Mouse (Mus musculus) midbrain, embryonic 11.5 days (tissue): ENCODE results near the gene Mmab. TPM values are rescaled to one million over a fixed set of nuclear protein-coding genes. Genes with fewer than 3 reads are reported as not detected.

ENCODE experiments used
- ATAC-seq: fragments of 200-750 bp; cut with Nextera tagmentation; 2 replicates; pipeline ENCODE4 v1.8.0; 2017; ENCODE audit warnings: moderate TSS enrichment, moderate library complexity; ENCODE audit not compliant: low FRiP score
- DNase-seq: peaks from one replicate; pipeline ENCODE4 v3.0.0; 2015; ENCODE audit warnings: low spot score; ENCODE audit errors: missing footprints
- H3K27ac ChIP-seq: fragments of 300-500 bp; sonication (generic); 2 replicates; pipeline ENCODE4 v1.5.1; 2014; ENCODE audit warnings: low read depth, low read length
- H3K27me3 ChIP-seq: fragments of 300-500 bp; sonication (generic); 2 replicates; pipeline ENCODE4 v1.6.1; 2014; ENCODE audit warnings: mild to moderate bottlenecking, low read length, moderate library complexity, mixed read lengths; ENCODE audit not compliant: control insufficient read depth, insufficient read depth
- H3K36me3 ChIP-seq: fragments of 300-500 bp; sonication (generic); 2 replicates; pipeline ENCODE4 v1.6.1; 2014; ENCODE audit warnings: mild to moderate bottlenecking, low read length, moderate library complexity, mixed read lengths; ENCODE audit not compliant: control insufficient read depth, insufficient read depth
- H3K4me1 ChIP-seq: fragments of 300-500 bp; sonication (generic); 2 replicates; pipeline ENCODE4 v1.6.1; 2014; ENCODE audit warnings: low read length; ENCODE audit not compliant: control insufficient read depth, insufficient read depth
- H3K4me2 ChIP-seq: fragments of 300-500 bp; sonication (generic); 2 replicates; pipeline ENCODE4 v1.6.1; 2014; ENCODE audit warnings: mild to moderate bottlenecking, moderate library complexity
- H3K4me3 ChIP-seq: fragments of 300-500 bp; sonication (generic); 2 replicates; pipeline ENCODE4 v1.5.1; 2014; ENCODE audit warnings: low read depth, low read length
- H3K9ac ChIP-seq: fragments of 300-500 bp; sonication (generic); 2 replicates; pipeline ENCODE4 v1.6.1; 2014; ENCODE audit warnings: low read length
- H3K9me3 ChIP-seq: fragments of 300-500 bp; sonication (generic); 2 replicates; pipeline ENCODE4 v1.6.1; 2016; ENCODE audit warnings: low read length; ENCODE audit not compliant: control insufficient read depth
- WGBS: fragments of 180-500 bp; shearing (Covaris S2); extraction: QIAGEN DNeasy Blood & Tissue Kit; methylation state at CpG from one replicate; pipeline ENCODE4 v1.1.7; 2014; 5-methylcytosine and 5-hydroxymethylcytosine counted together
- polyA plus RNA-seq: library from polyadenylated mRNA; unstranded; fragments of >200 nt; fragmentation: Nextera tagmentation; extraction: Ambion mirVana; gene quantifications from 2 replicates; pipeline ENCODE4 v1.2.1, GENCODE M21; 2014

Gene Mmab
- polyA plus RNA-seq, 1 experiment from 2014 or later: 23.7 TPM

DNA sequence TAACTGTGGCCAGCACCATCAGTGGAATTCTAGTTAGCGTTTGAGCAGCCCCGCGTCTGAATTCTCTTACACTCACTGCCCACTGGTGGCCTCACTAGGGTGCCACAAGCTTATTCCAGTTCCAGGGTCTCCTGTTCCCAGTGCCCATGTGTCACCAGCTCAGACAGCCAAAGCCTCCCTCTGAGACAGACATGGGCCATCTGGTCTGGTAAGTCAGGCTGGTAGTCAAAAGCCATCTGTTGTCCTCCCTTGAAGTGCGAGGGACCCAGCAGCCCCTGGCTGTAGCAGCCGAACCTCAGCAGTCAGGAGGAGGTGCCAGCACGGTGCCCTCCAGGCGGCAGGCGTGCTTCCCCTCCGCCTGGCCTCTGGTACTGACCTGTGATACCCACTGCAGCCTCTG, 12.4 kb upstream of the Mmab start:
- no peaks in the 10 kb centered on the region for H3K9me3 ChIP-seq
- no peaks in the 10 kb centered on the region for H3K27me3 ChIP-seq
- no peak overlapping the region for H3K4me3 ChIP-seq
- peak; percentile 53 for DNase-seq
- WGBS: 83% methylated on average over 9 of the region's 9 CpGs
- ATAC-seq: no peak
- no peak overlapping the region for H3K4me2 ChIP-seq
- H3K27ac ChIP-seq: no peak overlapping the region
- H3K4me1 ChIP-seq: peaks cover under 1% of the 10 kb centered on the region; the same call in 1 of the 2 replicates
- peaks cover 5% of the 10 kb centered on the region; the same call in 1 of the 2 replicates for H3K36me3 ChIP-seq
- no peak overlapping the region for H3K9ac ChIP-seq

DNA sequence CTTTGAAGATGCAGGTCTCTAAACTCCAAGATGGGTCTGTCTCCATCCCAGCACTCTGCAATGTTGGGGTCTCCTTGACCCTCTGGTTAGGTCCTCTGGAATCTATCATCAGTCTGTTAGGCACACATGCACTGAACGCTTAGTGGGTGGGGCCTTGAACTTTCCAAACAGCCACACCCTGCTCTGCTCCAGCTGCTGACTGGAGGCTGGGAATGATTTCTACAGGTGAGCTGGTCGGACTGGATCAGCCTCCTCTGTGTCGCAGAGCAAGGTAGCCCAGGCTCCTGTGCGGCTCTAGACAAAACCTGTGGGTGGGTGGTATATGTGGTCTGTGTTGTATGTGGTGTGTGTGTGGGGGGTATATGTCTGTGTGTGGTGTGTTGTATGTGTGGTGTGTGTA, 5.2 kb upstream of the Mmab start:
- Histone ChIP-seq H3K27ac (no peak overlapping the region), H3K4me3 (no peak overlapping the region), H3K9me3 (no peaks in the 10 kb centered on the region), H3K4me1 (peaks cover 8% of the 10 kb centered on the region), H3K36me3 (peaks cover 10% of the 10 kb centered on the region; the same call in 1 of the 2 replicates), H3K4me2 (no peak overlapping the region), H3K9ac (no peak overlapping the region), H3K27me3 (no peaks in the 10 kb centered on the region)
- no peak for ATAC-seq
- DNase-seq: no peak
- WGBS: 96% methylated on average over 4 of the region's 4 CpGs

DNA sequence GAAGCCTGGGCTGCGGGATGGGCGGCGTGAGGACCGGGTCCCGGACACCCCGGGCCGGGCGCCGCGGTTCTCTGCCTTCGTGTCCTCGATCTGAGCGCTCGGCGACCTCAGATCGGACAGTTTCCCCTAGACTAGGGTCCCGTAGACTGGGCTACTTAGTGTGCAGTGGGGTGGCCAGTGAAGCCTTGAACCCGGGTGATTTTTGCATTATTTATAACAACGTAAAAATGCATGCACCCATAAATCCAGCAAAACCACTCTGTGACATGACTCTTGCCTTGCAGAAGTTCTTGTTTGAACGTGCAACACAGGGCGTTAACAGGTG, 470 bp upstream of the Mmab start:
- H3K27ac ChIP-seq: no peak overlapping the region
- no peaks in the 10 kb centered on the region for H3K36me3 ChIP-seq
- peak overlapping the region; percentile 80 for H3K4me3 ChIP-seq
- no peaks in the 10 kb centered on the region for H3K27me3 ChIP-seq
- no peak; the same call in 1 of the 2 replicates for ATAC-seq
- under 1% methylated on average over 21 of the region's 21 CpGs for WGBS
- H3K4me2 ChIP-seq: peak overlapping the region; percentile 76
- DNase-seq: no peak
- peaks cover 8% of the 10 kb centered on the region for H3K4me1 ChIP-seq
- peak overlapping the region; percentile 87 for H3K9ac ChIP-seq
- no peaks in the 10 kb centered on the region for H3K9me3 ChIP-seq

DNA sequence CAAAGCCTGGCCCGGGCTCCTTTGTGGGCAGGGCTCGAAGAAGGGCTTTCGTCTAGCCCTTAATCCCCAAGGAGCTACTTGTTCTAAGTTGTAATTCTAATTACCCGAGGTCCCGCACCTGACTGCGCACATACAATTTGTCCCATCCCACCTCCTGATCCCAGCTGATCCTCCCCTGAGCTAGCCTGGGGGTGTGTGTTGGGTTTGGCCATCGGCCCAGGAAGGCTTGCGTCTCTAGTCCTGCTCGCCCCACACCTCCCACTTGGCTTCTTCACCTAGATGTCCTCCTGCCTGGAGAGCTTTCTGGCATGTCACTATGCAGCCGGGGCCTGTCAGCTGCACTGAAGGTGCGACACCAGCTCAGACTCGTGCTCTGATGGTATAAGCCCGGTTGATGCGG, 8.3 kb downstream of the Mmab start:
- WGBS: 93% methylated on average over 14 of the region's 14 CpGs
- Histone ChIP-seq H3K4me1 (no peaks in the 10 kb centered on the region), H3K27me3 (no peaks in the 10 kb centered on the region), H3K36me3 (0 out of 2 replicates have a peak, but pooled peaks cover 3% of the 10 kb centered on the region), H3K27ac (no peak overlapping the region), H3K4me3 (no peak overlapping the region), H3K4me2 (no peak overlapping the region), H3K9me3 (no peaks in the 10 kb centered on the region), H3K9ac (no peak overlapping the region)
- no peak for DNase-seq
- ATAC-seq: no peak

DNA sequence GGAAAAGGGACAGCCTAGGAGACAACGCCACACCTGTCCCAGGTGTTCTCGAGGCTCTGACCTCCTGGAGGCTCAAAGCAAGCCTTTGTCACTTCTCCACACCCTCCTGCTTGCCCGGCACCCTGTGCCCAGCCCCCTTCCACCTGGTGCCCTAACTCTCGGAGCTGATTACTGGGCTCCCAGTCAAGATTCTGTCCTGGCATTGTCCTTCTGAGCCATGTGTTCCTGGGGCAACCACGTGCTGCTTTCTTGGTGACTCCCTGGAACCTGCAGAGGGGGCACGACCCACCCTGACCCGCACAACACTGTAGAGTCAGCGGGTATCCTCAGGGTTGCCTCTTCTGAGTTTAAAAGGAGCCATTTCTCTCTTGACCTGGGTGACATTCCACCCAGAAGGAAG, 9.5 kb downstream of the Mmab start:
- no peaks in the 10 kb centered on the region for H3K4me1 ChIP-seq
- no peak overlapping the region for H3K4me2 ChIP-seq
- WGBS: 94% methylated on average over 8 of the region's 8 CpGs
- no peak overlapping the region for H3K27ac ChIP-seq
- H3K27me3 ChIP-seq: no peaks in the 10 kb centered on the region
- no peak overlapping the region for H3K9ac ChIP-seq
- H3K36me3 ChIP-seq: 0 out of 2 replicates have a peak, but pooled peaks cover 3% of the 10 kb centered on the region
- DNase-seq: no peak
- H3K4me3 ChIP-seq: no peak overlapping the region
- H3K9me3 ChIP-seq: no peaks in the 10 kb centered on the region
- no peak for ATAC-seq

DNA sequence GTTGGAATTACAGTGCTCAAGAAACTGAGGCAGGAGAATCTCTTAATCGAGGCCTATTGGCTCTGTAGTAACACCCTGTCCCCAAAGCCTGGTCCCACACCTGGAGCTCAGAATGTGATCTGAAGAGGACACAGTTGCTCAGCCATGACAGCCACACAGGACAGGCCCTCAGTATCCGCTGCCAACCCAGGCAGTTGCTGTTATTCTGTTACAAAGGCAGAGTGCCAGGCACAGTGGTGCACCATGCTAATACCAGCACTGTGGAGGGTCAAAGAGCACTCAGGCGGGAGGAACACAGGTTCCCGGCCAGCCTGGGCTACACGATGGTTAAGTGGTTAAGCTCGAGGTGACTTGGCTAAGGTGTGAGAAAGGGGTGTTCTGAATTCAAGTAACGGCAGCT, 14.1 kb downstream of the Mmab start:
- H3K9me3 ChIP-seq: no peaks in the 10 kb centered on the region
- no peak overlapping the region for H3K27ac ChIP-seq
- no peak overlapping the region for H3K4me2 ChIP-seq
- no peaks in the 10 kb centered on the region for H3K36me3 ChIP-seq
- 89% methylated on average over 7 of the region's 7 CpGs for WGBS
- H3K27me3 ChIP-seq: no peaks in the 10 kb centered on the region
- H3K4me3 ChIP-seq: no peak overlapping the region
- no peak overlapping the region for H3K9ac ChIP-seq
- no peak for ATAC-seq
- DNase-seq: no peak
- no peaks in the 10 kb centered on the region for H3K4me1 ChIP-seq

DNA sequence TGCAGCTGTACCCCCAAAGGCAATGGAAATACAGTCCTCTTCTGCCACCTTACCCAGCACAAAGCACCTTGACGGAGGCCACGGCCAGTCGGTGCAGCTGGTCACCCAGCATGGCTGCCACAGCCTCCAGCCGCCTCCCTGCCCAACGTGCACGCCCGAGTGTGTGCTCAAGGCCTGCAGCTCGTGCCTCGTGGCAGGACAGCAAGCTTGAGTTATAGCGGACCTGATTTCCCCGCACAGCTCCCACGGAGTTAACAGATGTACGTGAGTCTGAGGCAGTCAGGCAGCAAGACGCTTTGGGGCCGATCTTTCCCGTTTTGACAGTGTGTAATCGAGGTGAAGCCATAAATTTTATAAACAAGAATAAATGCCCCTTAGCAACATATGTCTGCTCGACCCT, 15.2 kb downstream of the Mmab start:
- Histone ChIP-seq H3K27me3 (no peaks in the 10 kb centered on the region), H3K4me3 (no peak overlapping the region), H3K27ac (no peak overlapping the region), H3K9me3 (no peaks in the 10 kb centered on the region), H3K4me2 (no peak overlapping the region), H3K36me3 (no peaks in the 10 kb centered on the region), H3K4me1 (no peaks in the 10 kb centered on the region), H3K9ac (no peak overlapping the region)
- no peak for ATAC-seq
- no peak for DNase-seq
- 85% methylated on average over 18 of the region's 18 CpGs for WGBS

DNA sequence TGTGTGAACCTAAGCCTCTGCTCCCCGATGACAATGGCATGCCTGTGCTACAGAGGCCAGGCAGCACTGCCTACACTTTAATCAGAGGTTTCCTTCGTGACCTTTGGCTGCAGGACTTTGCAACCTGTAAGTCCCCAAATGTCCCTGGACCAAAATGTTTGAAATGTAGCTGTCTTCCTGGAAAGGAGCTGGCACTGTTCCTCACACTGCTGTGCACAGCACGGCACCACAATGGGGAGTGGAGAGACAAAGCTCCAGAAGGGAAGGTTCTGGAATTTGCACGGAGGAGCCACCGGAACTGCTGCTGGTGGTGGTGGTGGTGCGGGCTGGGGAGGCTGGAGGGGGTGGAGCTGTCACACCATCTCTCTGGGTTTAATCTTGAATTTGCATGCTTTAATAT, 17.1 kb downstream of the Mmab start:
- H3K27ac ChIP-seq: no peak overlapping the region
- H3K36me3 ChIP-seq: no peaks in the 10 kb centered on the region

DNA sequence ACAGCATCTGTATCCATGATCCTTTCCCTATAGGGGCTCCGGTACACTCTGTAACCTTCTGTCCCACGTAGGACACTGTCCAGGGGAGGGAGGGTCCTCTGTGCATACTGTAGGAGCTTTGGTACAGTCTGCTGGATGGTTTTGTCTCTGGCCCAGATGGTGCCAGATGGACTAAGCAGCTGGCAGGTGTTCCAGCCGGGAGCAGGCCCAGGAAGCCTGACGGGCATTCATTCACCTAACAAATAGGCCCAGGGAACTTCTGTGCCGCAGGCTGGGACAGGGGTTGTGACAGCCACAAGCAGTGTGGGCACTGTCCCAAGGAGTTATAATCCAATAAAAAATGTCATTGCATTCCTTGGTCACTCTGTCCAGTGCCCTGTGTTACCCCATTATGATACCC, 19.9 kb downstream of the Mmab start:
- H3K27ac ChIP-seq: no peak overlapping the region
- ATAC-seq: no peak
- H3K9me3 ChIP-seq: no peaks in the 10 kb centered on the region
- WGBS: 82% methylated on average over 5 of the region's 5 CpGs
- no peaks in the 10 kb centered on the region for H3K4me1 ChIP-seq
- no peak for DNase-seq
- H3K9ac ChIP-seq: no peak overlapping the region
- H3K36me3 ChIP-seq: peaks cover 10% of the 10 kb centered on the region
- no peak overlapping the region for H3K4me2 ChIP-seq
- no peaks in the 10 kb centered on the region for H3K27me3 ChIP-seq
- no peak overlapping the region for H3K4me3 ChIP-seq

More for the DNA sequence above, 17.1 kb downstream of the Mmab start:
- Histone ChIP-seq H3K9me3 (no peaks in the 10 kb centered on the region), H3K4me2 (no peak overlapping the region), H3K27me3 (no peaks in the 10 kb centered on the region), H3K4me3 (no peak overlapping the region), H3K4me1 (no peaks in the 10 kb centered on the region), H3K9ac (no peak overlapping the region)
- ATAC-seq: no peak
- whole genome bisulfite sequencing: 84% methylated on average over 6 of the region's 6 CpGs
- no peak for DNase-seq

DNA sequence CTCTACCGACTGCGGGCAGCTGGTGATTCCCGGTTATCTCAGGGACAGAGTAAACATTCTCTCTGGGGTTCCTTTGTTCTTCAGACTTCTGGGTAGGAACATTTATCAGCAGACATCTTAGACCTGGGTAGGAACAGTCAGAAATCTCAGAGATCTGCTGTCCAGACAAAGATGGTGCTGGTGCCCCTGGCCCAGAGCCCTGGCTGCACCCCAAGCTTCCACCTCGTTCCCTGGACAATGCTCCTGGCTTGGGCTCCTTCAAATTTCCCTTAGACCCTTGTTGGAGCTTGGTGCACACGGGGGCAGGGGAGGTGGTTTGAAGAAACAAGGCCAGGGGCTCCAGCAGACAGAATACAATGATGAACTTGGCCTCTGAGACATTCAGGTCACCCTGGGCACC, 21.3 kb downstream of the Mmab start:
- no peak for DNase-seq
- Histone ChIP-seq H3K27me3 (no peaks in the 10 kb centered on the region), H3K36me3 (peaks cover 15% of the 10 kb centered on the region), H3K9me3 (no peaks in the 10 kb centered on the region), H3K9ac (no peak overlapping the region), H3K4me1 (no peaks in the 10 kb centered on the region), H3K4me3 (no peak overlapping the region), H3K27ac (no peak overlapping the region), H3K4me2 (no peak overlapping the region)
- WGBS: 46% methylated on average over 5 of the region's 5 CpGs
- no peak for ATAC-seq
